Mouse (Mus musculus): ENCODE results near the gene Nop58. TPM values are rescaled to one million over a fixed set of nuclear protein-coding genes. Genes with fewer than 3 reads are reported as not detected.

Nop58 gene
- polyA plus RNA-seq, 1 experiment from 2014 or later: 55.9 TPM

- H3K4me1 ChIP-seq (ENCODE audit: insufficient read depth, low read depth, low read length): no peaks in the 10 kb centered on the region
- peaks cover 25% of the 10 kb centered on the region for H3K36me3 ChIP-seq (ENCODE audit: insufficient read depth, low read length)
- DNase-seq (ENCODE audit: low spot score) (no peak), ATAC-seq (no peak)
- TF ChIP-seq CTCF (IDR thresholded peaks at IDR 0.05) (no peak), EP300 (IDR thresholded peaks at IDR 0.05) (no peak)
- H3K27ac ChIP-seq (ENCODE audit: low read length): no peak overlapping the region
- no peaks in the 10 kb centered on the region for H3K27me3 ChIP-seq (replicated peaks; ENCODE audit: insufficient read depth, low read length)
- H3K4me3 ChIP-seq (ENCODE audit: low read depth, low read length): no peak overlapping the region
- H3K9ac ChIP-seq (replicated peaks; ENCODE audit: low read depth): no peak overlapping the region
- no peak overlapping the region for H3K4me2 ChIP-seq (replicated peaks; ENCODE audit: low read depth, low read length)
- 89% methylated on average over 3 of the region's 3 CpGs for WGBS
- H3K9me3 ChIP-seq (ENCODE audit: low read length): no peaks in the 10 kb centered on the region
Observed at GRCm38 (mm10) chr1:59698207-59698606, 13.4 kb downstream of the Nop58 start.

DNA sequence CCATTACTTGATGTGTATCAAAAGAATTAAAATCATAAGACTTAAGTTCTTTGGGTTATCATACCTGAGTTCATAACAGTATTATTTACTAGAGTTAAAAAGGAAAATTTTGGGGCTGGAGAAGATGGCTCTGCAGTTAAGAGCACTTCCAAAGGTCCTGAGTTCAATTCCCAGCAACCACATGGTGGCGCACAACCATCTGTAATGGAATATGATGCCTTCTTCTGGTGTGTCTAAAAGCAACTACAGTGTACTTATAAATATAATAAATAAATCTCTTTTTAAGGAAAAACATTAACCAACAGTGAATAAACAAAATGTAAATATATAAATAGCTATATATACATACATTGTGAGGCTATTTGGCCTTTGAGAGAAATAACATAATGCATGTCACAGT, 17.0 kb downstream of the Nop58 start:
- H3K36me3 ChIP-seq (ENCODE audit: insufficient read depth, low read length): peaks cover 15% of the 10 kb centered on the region
- no peak for ATAC-seq
- no peaks in the 10 kb centered on the region for H3K4me1 ChIP-seq (ENCODE audit: insufficient read depth, low read depth, low read length)
- H3K27me3 ChIP-seq (replicated peaks; ENCODE audit: insufficient read depth, low read length): no peaks in the 10 kb centered on the region
- no peak overlapping the region for H3K27ac ChIP-seq (ENCODE audit: low read length)
- DNase-seq (ENCODE audit: low spot score): peak; percentile 10
- no peak overlapping the region for H3K9ac ChIP-seq (replicated peaks; ENCODE audit: low read depth)
- H3K4me3 ChIP-seq (ENCODE audit: low read depth, low read length): no peak overlapping the region
- 81% methylated on average over 1 of the region's 1 CpGs for WGBS
- H3K4me2 ChIP-seq (replicated peaks; ENCODE audit: low read depth, low read length): no peak overlapping the region
- H3K9me3 ChIP-seq (ENCODE audit: low read length): no peaks in the 10 kb centered on the region
- TF ChIP-seq CTCF (IDR thresholded peaks at IDR 0.05) (peak; percentile 60), EP300 (IDR thresholded peaks at IDR 0.05) (no peak)

DNA sequence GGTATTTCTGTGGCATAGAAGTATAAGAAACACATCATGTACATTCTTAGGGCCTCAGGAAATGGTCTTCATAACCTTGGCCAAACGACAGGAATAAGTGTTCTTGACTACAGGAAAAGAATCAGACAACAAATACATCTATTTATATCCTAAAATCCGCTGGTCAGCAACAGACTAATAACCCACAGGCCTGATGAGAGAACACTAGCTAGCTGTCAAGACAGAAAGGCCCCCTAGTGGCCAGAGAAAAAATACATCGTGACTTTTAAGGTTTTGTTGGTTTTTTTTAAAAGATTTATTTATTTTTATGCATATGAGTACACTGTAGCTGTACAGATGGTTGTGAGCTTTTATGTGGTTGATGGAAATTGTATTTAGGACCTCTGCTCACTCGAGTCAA, 35.1 kb downstream of the Nop58 start:
- Histone ChIP-seq H3K4me2 (replicated peaks; ENCODE audit: low read depth, low read length) (no peak overlapping the region), H3K4me1 (ENCODE audit: insufficient read depth, low read depth, low read length) (no peaks in the 10 kb centered on the region), H3K27ac (ENCODE audit: low read length) (no peak overlapping the region), H3K4me3 (ENCODE audit: low read depth, low read length) (no peak overlapping the region), H3K36me3 (ENCODE audit: insufficient read depth, low read length) (no peaks in the 10 kb centered on the region), H3K27me3 (replicated peaks; ENCODE audit: insufficient read depth, low read length) (no peaks in the 10 kb centered on the region), H3K9me3 (ENCODE audit: low read length) (no peaks in the 10 kb centered on the region), H3K9ac (replicated peaks; ENCODE audit: low read depth) (no peak overlapping the region)
- peak; percentile 86 for DNase-seq (ENCODE audit: low spot score)
- peak; percentile 68 for ATAC-seq
- peak; percentile 73 for TF ChIP-seq CTCF (IDR thresholded peaks at IDR 0.05)
- TF ChIP-seq EP300 (IDR thresholded peaks at IDR 0.05): peak; percentile 35; the same call in 1 of the 2 replicates
- 23% methylated on average over 4 of the region's 4 CpGs for WGBS

- Histone ChIP-seq H3K4me1 (ENCODE audit: insufficient read depth, low read depth, low read length) (no peaks in the 10 kb centered on the region), H3K9ac (replicated peaks; ENCODE audit: low read depth) (no peak overlapping the region), H3K4me2 (replicated peaks; ENCODE audit: low read depth, low read length) (no peak overlapping the region), H3K27ac (ENCODE audit: low read length) (no peak overlapping the region), H3K27me3 (replicated peaks; ENCODE audit: insufficient read depth, low read length) (no peaks in the 10 kb centered on the region), H3K9me3 (ENCODE audit: low read length) (no peaks in the 10 kb centered on the region), H3K4me3 (ENCODE audit: low read depth, low read length) (no peak overlapping the region), H3K36me3 (ENCODE audit: insufficient read depth, low read length) (no peaks in the 10 kb centered on the region)
- no peak for TF ChIP-seq EP300 (IDR thresholded peaks at IDR 0.05)
- TF ChIP-seq CTCF (IDR thresholded peaks at IDR 0.05): no peak
- whole genome bisulfite sequencing: 43% methylated on average over 4 of the region's 4 CpGs
- ATAC-seq: no peak; the same call in 1 of the 2 replicates
- peak; percentile 64 for DNase-seq (ENCODE audit: low spot score)
Observed at GRCm38 (mm10) chr1:59725661-59726060, 40.9 kb downstream of the Nop58 start.

- H3K27ac ChIP-seq (ENCODE audit: low read length): no peak overlapping the region
- ATAC-seq (peak; percentile 53), DNase-seq (ENCODE audit: low spot score) (peak; percentile 59)
- no peaks in the 10 kb centered on the region for H3K9me3 ChIP-seq (ENCODE audit: low read length)
- H3K4me1 ChIP-seq (ENCODE audit: insufficient read depth, low read depth, low read length): peaks cover 4% of the 10 kb centered on the region; the same call in 1 of the 2 replicates
- no peaks in the 10 kb centered on the region for H3K36me3 ChIP-seq (ENCODE audit: insufficient read depth, low read length)
- H3K4me3 ChIP-seq (ENCODE audit: low read depth, low read length): no peak overlapping the region
- WGBS: 58% methylated on average over 8 of the region's 8 CpGs
- H3K27me3 ChIP-seq (replicated peaks; ENCODE audit: insufficient read depth, low read length): no peaks in the 10 kb centered on the region
- H3K4me2 ChIP-seq (replicated peaks; ENCODE audit: low read depth, low read length): no peak overlapping the region; the same call in 1 of the 2 replicates
- TF ChIP-seq EP300 (IDR thresholded peaks at IDR 0.05) (no peak), CTCF (IDR thresholded peaks at IDR 0.05) (no peak)
- no peak overlapping the region for H3K9ac ChIP-seq (replicated peaks; ENCODE audit: low read depth)
Observed at GRCm38 (mm10) chr1:59730106-59730505, 45.3 kb downstream of the Nop58 start.

DNA sequence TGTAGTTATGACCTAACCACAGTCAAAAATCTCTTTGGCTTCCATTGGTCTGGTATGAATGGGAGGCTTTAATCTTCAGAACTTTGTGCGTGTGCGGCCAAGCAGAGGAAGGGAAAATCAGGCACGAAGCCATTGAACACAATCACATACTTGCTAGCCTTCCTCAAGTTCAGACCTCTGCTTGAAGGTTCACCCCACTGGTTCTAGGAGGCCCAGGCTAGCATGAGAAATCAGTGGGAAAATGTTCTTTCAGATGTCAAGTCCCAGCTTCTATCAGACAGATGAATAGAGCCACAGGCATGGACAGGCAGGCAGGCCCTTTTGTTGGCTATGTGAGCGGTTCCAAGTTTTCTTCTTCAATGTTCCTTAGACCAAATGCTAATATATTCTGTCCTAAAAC, 46.0 kb downstream of the Nop58 start:
- H3K4me1 ChIP-seq (ENCODE audit: insufficient read depth, low read depth, low read length): peaks cover 4% of the 10 kb centered on the region; the same call in 1 of the 2 replicates
- H3K27me3 ChIP-seq (replicated peaks; ENCODE audit: insufficient read depth, low read length): no peaks in the 10 kb centered on the region
- 89% methylated on average over 4 of the region's 4 CpGs for WGBS
- ATAC-seq (no peak), DNase-seq (ENCODE audit: low spot score) (no peak)
- H3K9ac ChIP-seq (replicated peaks; ENCODE audit: low read depth): no peak overlapping the region
- no peak overlapping the region for H3K4me3 ChIP-seq (ENCODE audit: low read depth, low read length)
- TF ChIP-seq EP300 (IDR thresholded peaks at IDR 0.05): no peak
- no peak for TF ChIP-seq CTCF (IDR thresholded peaks at IDR 0.05)
- no peaks in the 10 kb centered on the region for H3K36me3 ChIP-seq (ENCODE audit: insufficient read depth, low read length)
- H3K4me2 ChIP-seq (replicated peaks; ENCODE audit: low read depth, low read length): no peak overlapping the region
- H3K9me3 ChIP-seq (ENCODE audit: low read length): no peaks in the 10 kb centered on the region
- H3K27ac ChIP-seq (ENCODE audit: low read length): no peak overlapping the region

- no peaks in the 10 kb centered on the region for H3K9me3 ChIP-seq (ENCODE audit: low read length)
- 40% methylated on average over 6 of the region's 6 CpGs for WGBS
Observed at GRCm38 (mm10) chr1:59734076-59734475, 49.3 kb downstream of the Nop58 start.

More at GRCm38 (mm10) chr1:59734076-59734475, 49.3 kb downstream of the Nop58 start:
- Histone ChIP-seq H3K36me3 (ENCODE audit: insufficient read depth, low read length) (no peaks in the 10 kb centered on the region), H3K4me3 (ENCODE audit: low read depth, low read length) (no peak overlapping the region), H3K4me1 (ENCODE audit: insufficient read depth, low read depth, low read length) (peaks cover 4% of the 10 kb centered on the region; the same call in 1 of the 2 replicates), H3K27ac (ENCODE audit: low read length) (no peak overlapping the region), H3K27me3 (replicated peaks; ENCODE audit: insufficient read depth, low read length) (no peaks in the 10 kb centered on the region), H3K4me2 (replicated peaks; ENCODE audit: low read depth, low read length) (no peak overlapping the region), H3K9ac (replicated peaks; ENCODE audit: low read depth) (no peak overlapping the region)
- DNase-seq (ENCODE audit: low spot score): peak; percentile 85
- peak; percentile 77 for ATAC-seq
- TF ChIP-seq EP300 (IDR thresholded peaks at IDR 0.05) (no peak), CTCF (IDR thresholded peaks at IDR 0.05) (no peak)
